Mouse (Mus musculus) lung, postnatal 0 days (tissue): Measurements from ENCODE around the gene Zfp57.

Experiments
- CTCF ChIP-seq: IDR thresholded peaks from 2 replicates; pipeline ENCODE4 v1.5.1; 2016; ENCODE audit warnings: antibody characterized with exemption, mild to moderate bottlenecking
- EP300 ChIP-seq: IDR thresholded peaks from 2 replicates; pipeline ENCODE4 v1.6.1; 2016; ENCODE audit warnings: antibody characterized with exemption, mild to moderate bottlenecking, control low read depth

DNA sequence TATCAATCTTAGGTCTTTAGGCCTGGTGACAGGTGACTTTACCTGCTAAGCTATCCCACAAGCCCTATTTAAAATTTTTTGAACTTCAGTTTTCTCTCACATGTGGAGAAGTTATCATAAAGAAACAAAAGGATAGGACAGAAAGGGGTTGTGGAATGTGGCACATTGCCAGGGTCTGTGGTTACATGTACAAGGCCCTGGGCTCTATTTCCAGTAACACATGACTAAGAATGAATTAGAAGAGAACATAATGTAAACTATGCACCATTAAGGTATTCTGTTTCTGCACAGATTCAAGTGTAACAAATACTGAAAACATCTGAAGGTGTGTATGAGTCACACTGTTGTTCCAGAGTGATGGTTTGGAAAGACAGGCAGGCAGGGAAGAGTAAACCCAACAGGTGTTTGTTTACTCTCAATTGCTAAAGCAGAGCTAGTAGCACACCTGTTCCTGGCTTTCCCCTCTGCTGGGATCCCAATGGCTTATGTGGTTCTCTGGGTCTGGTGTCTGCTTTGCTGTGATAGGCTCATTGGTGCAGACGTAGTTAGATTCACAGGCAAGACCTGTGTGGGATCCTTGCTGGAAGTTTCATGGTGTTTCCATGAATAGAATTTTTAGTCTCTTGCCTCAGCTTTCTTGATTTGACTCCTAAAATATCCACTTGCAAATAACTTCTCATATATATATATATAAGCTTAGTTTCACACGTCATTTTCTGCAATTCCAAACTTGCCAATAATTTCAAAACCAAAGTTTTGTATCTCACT lies 38.3 kb downstream of the Zfp57 start:
- TF ChIP-seq CTCF: no peak
- peak; percentile 80 for TF ChIP-seq EP300
